ENCODE assay signal across 26 mouse cellular contexts in the genomic region with DNA sequence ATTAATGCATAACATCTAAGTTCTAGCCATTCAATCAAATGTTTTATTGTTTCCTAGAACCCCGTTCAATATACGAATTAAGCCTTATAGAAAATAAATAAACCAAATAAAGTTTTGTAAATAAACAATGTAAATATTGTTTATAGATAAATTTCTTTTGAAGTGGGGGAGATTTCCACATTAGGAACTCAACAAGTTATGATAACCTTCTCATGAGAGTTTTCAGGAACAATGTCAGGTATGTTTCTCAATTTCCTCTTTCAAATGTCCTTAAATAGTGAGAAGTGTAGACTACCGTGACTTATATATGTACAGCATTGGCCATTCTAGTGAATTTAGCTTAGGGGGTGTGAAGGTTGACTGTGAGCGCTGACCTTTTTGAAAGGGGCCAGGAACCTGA. TPM values are rescaled to one million over a fixed set of nuclear protein-coding genes. Genes with fewer than 3 reads are reported as not detected.
"Had no signal": no experiment of that assay in that cellular context is flagged by ENCODE, and none has a peak within 500 bp of the region (broad histone marks: within the 10 kb centered on the region; RNA-seq: fewer than 3 reads in every experiment).

Gene Clec4b2 (plus strand): TSS at position 301 of the 400 bp plus-strand sequence.

- H3K27ac ChIP-seq: liver, embryonic 12.5 days; liver, embryonic 14.5 days; lung, embryonic 15.5 days; midbrain, embryonic 10.5 days; midbrain, embryonic 12.5 days; neural tube, embryonic 13.5 days; neural tube, embryonic 15.5 days had no signal

- H3K4me1 ChIP-seq: liver, embryonic 12.5 days; lung, embryonic 15.5 days; midbrain, embryonic 10.5 days; midbrain, embryonic 12.5 days; neural tube, embryonic 13.5 days; neural tube, embryonic 15.5 days had no signal

- H3K9ac ChIP-seq: liver, embryonic 12.5 days; liver, embryonic 14.5 days; lung, embryonic 15.5 days; midbrain, embryonic 12.5 days; neural tube, embryonic 13.5 days; neural tube, embryonic 15.5 days had no signal

- H3K27me3 ChIP-seq: liver, embryonic 12.5 days; lung, embryonic 15.5 days; midbrain, embryonic 12.5 days; neural tube, embryonic 13.5 days; neural tube, embryonic 15.5 days had no signal

- H3K4me3 ChIP-seq: liver, embryonic 12.5 days; lung, embryonic 15.5 days; midbrain, embryonic 10.5 days; midbrain, embryonic 12.5 days; myocyte; neural tube, embryonic 13.5 days; neural tube, embryonic 15.5 days had no signal

- H3K9me3 ChIP-seq: lung, embryonic 15.5 days; midbrain, embryonic 10.5 days; midbrain, embryonic 12.5 days; neural tube, embryonic 13.5 days; neural tube, embryonic 15.5 days had no signal

- ATAC-seq: liver, embryonic 12.5 days; midbrain, embryonic 16.5 days had no signal

- DNase-seq: lung, adult 18-20 months; lung, postnatal 10 days; lung, postnatal 4 days; midbrain, embryonic 14.5 days; retina, postnatal 1 day; right cerebral cortex, adult 18-20 months; right cerebral cortex, postnatal 25 days; right cerebral cortex, postnatal 4 days; spleen, adult 18-20 months; thymus, adult 18-20 months; thymus, postnatal 14 days; thymus, postnatal 4 days had no signal

- H3K36me3 ChIP-seq: liver, embryonic 12.5 days; lung, embryonic 15.5 days; midbrain, embryonic 10.5 days; midbrain, embryonic 12.5 days; neural tube, embryonic 13.5 days; neural tube, embryonic 15.5 days had no signal

- H3K4me2 ChIP-seq: liver, embryonic 12.5 days; lung, embryonic 15.5 days; midbrain, embryonic 12.5 days; neural tube, embryonic 13.5 days; neural tube, embryonic 15.5 days had no signal

RNA-seq across cellular contexts. Expression of gene Clec4b2, which starts in this region (rescaled TPM):
- total RNA-seq: megakaryocyte-erythroid progenitor cell, adult 5-6 weeks had no signal
- polyA plus RNA-seq: liver, embryonic 12.5 days; lung, embryonic 15.5 days; midbrain, embryonic 10.5 days; midbrain, embryonic 12.5 days; midbrain, embryonic 14.5 days; midbrain, embryonic 16.5 days; myocyte; neural tube, embryonic 11.5 days; neural tube, embryonic 13.5 days; neural tube, embryonic 15.5 days; small intestine, adult 2 months; stomach, embryonic 14.5 days; urinary bladder, adult 2 months had no signal
